Mouse (Mus musculus) liver, embryonic 12.5 days (tissue): ENCODE data around the gene Ptchd3. TPM values are rescaled to one million over a fixed set of nuclear protein-coding genes. Genes with fewer than 3 reads are reported as not detected.
A peak's percentile ranks its signal among the peaks of the same experiment; 100 is the strongest.

Experiments used
- ATAC-seq: fragments of 200-750 bp; cut with Nextera tagmentation; 2 replicates; pipeline ENCODE4 v1.8.0; 2017; ENCODE audit warnings: moderate number of reproducible peaks, mild to moderate bottlenecking, moderate library complexity
- H3K27ac ChIP-seq: fragments of 300-500 bp; sonication (generic); 2 replicates; pipeline ENCODE4 v1.5.1; 2016; ENCODE audit warnings: mild to moderate bottlenecking
- H3K27me3 ChIP-seq: fragments of 300-500 bp; sonication (generic); replicated peaks from 2 replicates; pipeline ENCODE4 v1.6.1; 2016; ENCODE audit warnings: mild to moderate bottlenecking, moderate library complexity
- H3K36me3 ChIP-seq: fragments of 300-500 bp; sonication (generic); 2 replicates; pipeline ENCODE4 v1.6.1; 2016; ENCODE audit warnings: mild to moderate bottlenecking, moderate library complexity
- H3K4me1 ChIP-seq: fragments of 300-500 bp; sonication (generic); 2 replicates; pipeline ENCODE4 v1.6.1; 2016
- H3K4me2 ChIP-seq: fragments of 300-500 bp; sonication (generic); 2 replicates; pipeline ENCODE4 v1.6.1; 2016; ENCODE audit warnings: mild to moderate bottlenecking, moderate library complexity
- H3K4me3 ChIP-seq: fragments of 300-500 bp; sonication (generic); 2 replicates; pipeline ENCODE4 v1.5.1; 2016; ENCODE audit warnings: mild to moderate bottlenecking, moderate library complexity
- H3K9ac ChIP-seq: fragments of 300-500 bp; sonication (generic); 2 replicates; pipeline ENCODE4 v1.6.1; 2016; ENCODE audit warnings: mild to moderate bottlenecking, moderate library complexity
- H3K9me3 ChIP-seq: fragments of 300-500 bp; sonication (generic); replicated peaks from 2 replicates; pipeline ENCODE4 v1.6.1; 2016; ENCODE audit warnings: mild to moderate bottlenecking, moderate library complexity
- WGBS: fragments of 180-500 bp; shearing (Covaris S2); methylation state at CpG from one replicate; pipeline ENCODE4 v1.1.7; 2016; ENCODE audit not compliant: insufficient replicate concordance; 5-methylcytosine and 5-hydroxymethylcytosine counted together
- polyA plus RNA-seq: library from polyadenylated mRNA; unstranded; fragments of >200 nt; fragmentation: Nextera tagmentation; extraction: Ambion mirVana; gene quantifications from 2 replicates; pipeline ENCODE4 v1.2.1, GENCODE M21; 2016

Ptchd3 gene
- not detected in 2 replicates for polyA plus RNA-seq

DNA sequence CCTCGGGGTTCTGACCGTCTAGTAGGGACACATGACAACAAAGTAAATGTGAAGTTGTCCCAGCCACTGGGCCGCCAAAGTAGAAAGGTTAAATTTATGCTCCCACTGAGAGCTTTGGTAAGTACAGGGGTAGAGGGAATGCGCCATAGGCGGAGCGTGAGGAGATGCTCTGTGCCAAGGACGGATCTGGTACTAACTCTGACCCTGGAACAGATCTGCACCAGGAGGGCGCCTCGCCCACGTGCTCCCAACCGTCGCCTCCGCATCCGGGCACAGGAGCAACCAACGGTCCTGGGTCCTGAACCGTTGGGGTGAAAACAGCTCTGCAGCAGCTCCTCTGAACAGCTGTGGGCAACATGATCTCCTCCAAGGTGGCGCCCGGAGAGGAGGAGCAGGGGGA lies at the start of gene Ptchd3:
TSS of gene Ptchd3 (plus strand) at position 301 of the 400 bp plus-strand sequence.
- H3K9me3 ChIP-seq: no peaks in the 10 kb centered on the region
- ATAC-seq: no peak
- no peak within 1 kb of the TSS for H3K9ac ChIP-seq
- H3K4me1 ChIP-seq: no peaks in the 10 kb centered on the region
- H3K27me3 ChIP-seq: peaks cover 26% of the 10 kb centered on the region
- no peak within 1 kb of the TSS for H3K4me3 ChIP-seq
- no peak within 1 kb of the TSS for H3K27ac ChIP-seq
- no peaks in the 10 kb centered on the region for H3K36me3 ChIP-seq
- 52% methylated on average over 18 of the region's 18 CpGs for WGBS
- H3K4me2 ChIP-seq: peak within 1 kb of the TSS; percentile 17; the same call in 1 of the 2 replicates

DNA sequence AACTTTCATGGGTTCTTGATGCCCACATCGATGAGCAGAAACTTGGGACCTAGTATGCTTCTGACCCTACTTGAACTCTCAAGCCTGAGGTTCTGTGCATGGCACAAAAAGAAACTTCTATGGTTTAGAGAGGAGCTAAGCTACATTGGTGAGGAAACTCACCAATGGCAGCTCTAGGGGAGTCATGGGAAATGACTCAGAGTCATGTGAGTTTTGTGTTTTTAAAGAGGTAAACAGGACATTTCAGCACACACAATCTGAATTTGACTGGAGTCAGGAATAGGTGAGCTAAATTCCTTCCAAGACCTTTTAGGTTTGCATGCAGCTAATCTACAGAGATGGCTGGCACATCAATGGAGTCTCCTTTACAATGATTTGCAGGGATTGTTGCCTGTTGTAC lies 48.2 kb upstream of the Ptchd3 start:
- Histone ChIP-seq H3K27me3 (peaks cover 3% of the 10 kb centered on the region), H3K4me2 (no peak overlapping the region), H3K36me3 (no peaks in the 10 kb centered on the region), H3K4me3 (no peak overlapping the region), H3K9ac (no peak overlapping the region), H3K27ac (no peak overlapping the region), H3K4me1 (no peaks in the 10 kb centered on the region), H3K9me3 (no peaks in the 10 kb centered on the region)
- WGBS: 54% methylated on average over 1 of the region's 1 CpGs
- ATAC-seq: no peak

DNA sequence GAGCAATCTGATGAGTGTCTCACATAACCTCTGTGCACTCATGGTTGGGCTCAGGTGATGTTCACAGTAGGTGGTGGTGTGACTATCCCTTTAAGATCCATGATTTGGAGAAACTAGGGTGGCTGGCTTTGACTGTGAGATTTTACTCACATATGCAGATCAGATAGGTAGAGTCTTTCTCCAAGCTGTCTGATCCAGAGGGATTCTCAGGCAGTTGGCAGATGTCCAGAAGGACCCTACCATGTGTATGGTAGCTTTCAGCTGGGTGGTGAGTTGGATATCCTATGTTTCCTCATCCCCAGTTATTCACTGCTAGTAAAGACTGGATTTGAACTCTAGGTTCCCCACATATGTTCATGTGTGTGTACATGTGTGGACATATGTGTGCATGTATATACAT lies 42.6 kb upstream of the Ptchd3 start:
- Histone ChIP-seq H3K4me1 (no peaks in the 10 kb centered on the region), H3K27me3 (peaks cover 12% of the 10 kb centered on the region), H3K27ac (no peak overlapping the region), H3K4me3 (no peak overlapping the region), H3K9ac (no peak overlapping the region), H3K9me3 (no peaks in the 10 kb centered on the region), H3K36me3 (no peaks in the 10 kb centered on the region), H3K4me2 (no peak overlapping the region)
- no peak for ATAC-seq

DNA sequence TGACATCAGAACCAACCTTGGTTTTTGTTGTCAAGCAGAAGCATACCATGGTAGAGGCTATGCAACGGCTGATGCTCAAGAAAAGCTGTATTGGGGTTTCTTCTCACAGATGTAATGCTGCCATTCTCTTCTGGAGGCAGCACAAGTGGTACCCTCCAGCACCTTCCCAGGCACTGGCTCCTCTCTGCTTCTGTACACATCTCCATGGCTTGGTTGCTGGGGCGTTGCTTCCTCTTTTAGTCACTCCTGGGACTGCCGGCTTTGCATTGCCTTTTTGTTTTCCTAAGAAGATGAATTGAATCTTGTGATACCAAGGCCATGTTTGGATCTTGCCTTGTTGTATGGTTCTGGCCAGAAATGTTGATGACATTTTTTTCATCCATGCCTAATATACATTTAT lies 40.5 kb upstream of the Ptchd3 start:
- no peak for ATAC-seq
- Histone ChIP-seq H3K9ac (no peak overlapping the region), H3K36me3 (no peaks in the 10 kb centered on the region), H3K4me1 (no peaks in the 10 kb centered on the region), H3K9me3 (no peaks in the 10 kb centered on the region), H3K4me3 (no peak overlapping the region), H3K4me2 (no peak overlapping the region), H3K27ac (no peak overlapping the region), H3K27me3 (peaks cover 12% of the 10 kb centered on the region)
- 47% methylated on average over 3 of the region's 3 CpGs for WGBS

DNA sequence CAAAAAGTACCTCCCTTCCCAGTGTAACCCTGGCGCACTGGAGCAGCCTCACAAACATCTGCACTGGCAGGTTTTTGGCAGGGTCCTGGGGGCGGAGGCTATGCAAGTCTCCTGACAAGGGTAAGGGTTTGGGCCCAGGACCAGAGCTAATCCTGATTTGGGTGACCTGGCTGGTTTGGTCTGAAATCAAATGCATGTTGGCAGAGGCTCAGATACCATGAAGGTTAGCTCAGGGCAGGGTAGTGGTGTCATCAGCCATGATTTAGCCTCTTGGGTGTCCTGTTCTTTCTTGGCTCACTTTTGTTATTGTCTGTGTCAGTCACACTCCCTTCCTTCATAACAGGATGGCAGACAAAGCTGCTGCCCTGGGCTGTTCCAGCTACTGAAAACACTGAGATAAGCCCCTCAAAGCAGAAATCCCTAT lies 39.4 kb upstream of the Ptchd3 start:
- WGBS: 53% methylated on average over 2 of the region's 2 CpGs
- no peak overlapping the region for H3K9ac ChIP-seq
- no peak overlapping the region for H3K27ac ChIP-seq
- no peak for ATAC-seq
- no peaks in the 10 kb centered on the region for H3K4me1 ChIP-seq
- H3K36me3 ChIP-seq: no peaks in the 10 kb centered on the region
- no peak overlapping the region for H3K4me2 ChIP-seq
- peaks cover 12% of the 10 kb centered on the region; the same call in 1 of the 2 replicates for H3K27me3 ChIP-seq
- no peaks in the 10 kb centered on the region for H3K9me3 ChIP-seq
- no peak overlapping the region for H3K4me3 ChIP-seq

DNA sequence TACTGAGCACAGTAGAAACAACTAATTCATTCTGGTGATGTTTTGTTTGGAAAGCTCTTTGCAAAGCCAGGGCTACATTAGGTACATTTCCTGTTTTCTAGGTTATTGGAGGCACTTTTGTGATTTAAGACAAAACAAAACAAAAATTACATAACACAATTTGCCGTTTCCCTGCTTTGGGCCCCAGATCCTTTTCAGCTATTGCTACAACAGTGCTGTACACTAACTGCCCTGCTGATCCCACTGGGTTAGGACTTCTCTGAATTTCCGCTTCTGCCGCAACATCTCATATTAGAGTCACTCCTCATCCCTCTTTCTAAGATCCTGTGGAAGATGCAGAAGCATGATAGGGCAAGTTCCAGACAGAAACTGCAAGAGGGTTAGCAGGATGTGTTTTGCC lies 38.6 kb upstream of the Ptchd3 start:
- Histone ChIP-seq H3K4me3 (no peak overlapping the region), H3K4me2 (no peak overlapping the region), H3K36me3 (no peaks in the 10 kb centered on the region), H3K27me3 (peaks cover 17% of the 10 kb centered on the region; the same call in 1 of the 2 replicates), H3K27ac (no peak overlapping the region), H3K4me1 (no peaks in the 10 kb centered on the region), H3K9ac (no peak overlapping the region), H3K9me3 (no peaks in the 10 kb centered on the region)
- no peak for ATAC-seq
- 75% methylated on average over 3 of the region's 3 CpGs for WGBS

- 35% methylated on average over 1 of the region's 1 CpGs for WGBS
- no peak overlapping the region for H3K27ac ChIP-seq
- no peaks in the 10 kb centered on the region for H3K4me1 ChIP-seq
- H3K9ac ChIP-seq: no peak overlapping the region
- H3K9me3 ChIP-seq: no peaks in the 10 kb centered on the region
- no peaks in the 10 kb centered on the region for H3K36me3 ChIP-seq
- no peak overlapping the region for H3K4me3 ChIP-seq
- no peak overlapping the region for H3K4me2 ChIP-seq
- ATAC-seq: no peak
- peaks cover 19% of the 10 kb centered on the region; the same call in 1 of the 2 replicates for H3K27me3 ChIP-seq
These were observed 38.1 kb upstream of the Ptchd3 start for GRCm38 (mm10) chr11:121791991-121792390.

GRCm38 (mm10) chr11:121793530-121793929 lies 36.5 kb upstream of the Ptchd3 start:
- WGBS: 69% methylated on average over 3 of the region's 3 CpGs
- H3K4me3 ChIP-seq: no peak overlapping the region

GRCm38 (mm10) chr11:121794186-121794585 lies 35.9 kb upstream of the Ptchd3 start:
- Histone ChIP-seq H3K4me1 (no peaks in the 10 kb centered on the region), H3K4me3 (no peak overlapping the region), H3K36me3 (no peaks in the 10 kb centered on the region), H3K9ac (no peak overlapping the region), H3K27ac (no peak overlapping the region), H3K27me3 (peaks cover 27% of the 10 kb centered on the region), H3K4me2 (no peak overlapping the region), H3K9me3 (no peaks in the 10 kb centered on the region)
- WGBS: 60% methylated on average over 3 of the region's 3 CpGs
- ATAC-seq: no peak

More at GRCm38 (mm10) chr11:121793530-121793929, 36.5 kb upstream of the Ptchd3 start:
- Histone ChIP-seq H3K4me2 (no peak overlapping the region), H3K9ac (no peak overlapping the region), H3K9me3 (no peaks in the 10 kb centered on the region), H3K4me1 (no peaks in the 10 kb centered on the region), H3K27ac (no peak overlapping the region), H3K27me3 (peaks cover 26% of the 10 kb centered on the region; the same call in 1 of the 2 replicates), H3K36me3 (no peaks in the 10 kb centered on the region)
- ATAC-seq: no peak

GRCm38 (mm10) chr11:121794591-121795199 lies 35.4 kb upstream of the Ptchd3 start:
- WGBS: 64% methylated on average over 6 of the region's 6 CpGs
- H3K36me3 ChIP-seq: no peaks in the 10 kb centered on the region
- H3K27me3 ChIP-seq: peaks cover 28% of the 10 kb centered on the region
- H3K4me2 ChIP-seq: no peak overlapping the region
- no peak for ATAC-seq
- H3K27ac ChIP-seq: no peak overlapping the region
- no peaks in the 10 kb centered on the region for H3K4me1 ChIP-seq
- no peak overlapping the region for H3K4me3 ChIP-seq
- no peaks in the 10 kb centered on the region for H3K9me3 ChIP-seq
- no peak overlapping the region for H3K9ac ChIP-seq

- H3K4me2 ChIP-seq: no peak overlapping the region
- no peak overlapping the region for H3K27ac ChIP-seq
- H3K27me3 ChIP-seq: peaks cover 34% of the 10 kb centered on the region
- H3K4me1 ChIP-seq: no peaks in the 10 kb centered on the region
- no peak overlapping the region for H3K4me3 ChIP-seq
- no peaks in the 10 kb centered on the region for H3K36me3 ChIP-seq
- no peaks in the 10 kb centered on the region for H3K9me3 ChIP-seq
- H3K9ac ChIP-seq: no peak overlapping the region
- 52% methylated on average over 2 of the region's 2 CpGs for WGBS
- ATAC-seq: no peak
These were observed 34.1 kb upstream of the Ptchd3 start for GRCm38 (mm10) chr11:121795978-121796377.

DNA sequence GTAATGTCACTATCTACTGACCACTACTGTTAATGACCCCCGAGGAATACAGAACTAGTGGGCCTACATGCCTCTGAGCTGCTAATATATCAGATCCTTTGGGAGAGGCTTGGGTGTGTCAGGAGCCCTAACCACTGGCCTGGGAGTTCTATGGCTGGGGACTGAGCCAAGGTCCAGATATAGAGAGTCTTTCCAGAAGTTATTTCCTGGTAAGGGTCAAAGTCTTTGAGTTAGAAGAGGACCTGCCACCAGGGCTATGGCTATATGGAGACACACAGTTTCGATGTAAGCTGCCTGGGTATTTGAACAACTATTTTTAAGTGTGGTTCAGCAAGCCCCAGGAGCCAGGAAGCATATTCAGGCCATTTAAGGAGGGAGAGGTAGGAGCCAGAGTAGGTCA lies 31.5 kb upstream of the Ptchd3 start:
- WGBS: 49% methylated on average over 2 of the region's 2 CpGs
- no peaks in the 10 kb centered on the region for H3K4me1 ChIP-seq

More for the DNA sequence above, 31.5 kb upstream of the Ptchd3 start:
- Histone ChIP-seq H3K27me3 (peaks cover 35% of the 10 kb centered on the region), H3K27ac (no peak overlapping the region), H3K36me3 (no peaks in the 10 kb centered on the region), H3K4me2 (no peak overlapping the region), H3K9me3 (no peaks in the 10 kb centered on the region), H3K9ac (no peak overlapping the region), H3K4me3 (no peak overlapping the region)
- ATAC-seq: no peak
